Mouse (Mus musculus) gastrocnemius, postnatal 25 days (tissue): ENCODE measurements around the gene Igf1r. TPM values are rescaled to one million over a fixed set of nuclear protein-coding genes. Genes with fewer than 3 reads are reported as not detected.

Source experiments
- DNase-seq: peaks from one replicate; pipeline ENCODE4 v3.0.0; 2022
- total RNA-seq, 2 experiments: library from RNA; stranded (reverse); gene quantifications; 1 replicate in 1 of 2; 2 replicates in 1 of 2; pipeline ENCODE4 v1.2.3; 2021

The Igf1r gene
- total RNA-seq, 2 experiments from 2014 or later, result 9.5 to 9.6 TPM

- DNase-seq, result peak; percentile 25
Measured at GRCm38 (mm10) chr7:68006496-68006895, 53.9 kb downstream of the Igf1r start.

- no peak for DNase-seq
Measured at GRCm38 (mm10) chr7:68009635-68010034, 57.0 kb downstream of the Igf1r start.

DNA sequence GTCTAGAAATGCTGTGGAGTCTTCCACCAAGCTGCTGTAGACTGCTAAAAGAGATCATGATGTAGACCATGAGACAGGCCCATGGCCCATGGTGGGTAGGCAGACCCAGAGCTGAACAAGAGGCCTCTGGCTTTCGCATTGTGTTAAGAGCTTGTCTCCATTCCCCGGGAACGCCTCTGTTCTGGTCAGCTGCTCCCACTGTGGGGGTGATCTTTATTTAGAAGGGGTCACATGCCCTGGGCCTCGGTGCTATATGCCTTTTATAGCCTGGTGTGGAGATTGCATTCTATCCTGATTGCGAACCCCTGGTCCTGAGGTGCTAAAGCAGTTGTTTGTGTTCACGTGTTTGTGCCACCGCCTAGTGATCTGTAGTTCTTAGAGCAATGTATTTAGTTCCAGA lies 57.5 kb downstream of the Igf1r start:
- no peak for DNase-seq

DNA sequence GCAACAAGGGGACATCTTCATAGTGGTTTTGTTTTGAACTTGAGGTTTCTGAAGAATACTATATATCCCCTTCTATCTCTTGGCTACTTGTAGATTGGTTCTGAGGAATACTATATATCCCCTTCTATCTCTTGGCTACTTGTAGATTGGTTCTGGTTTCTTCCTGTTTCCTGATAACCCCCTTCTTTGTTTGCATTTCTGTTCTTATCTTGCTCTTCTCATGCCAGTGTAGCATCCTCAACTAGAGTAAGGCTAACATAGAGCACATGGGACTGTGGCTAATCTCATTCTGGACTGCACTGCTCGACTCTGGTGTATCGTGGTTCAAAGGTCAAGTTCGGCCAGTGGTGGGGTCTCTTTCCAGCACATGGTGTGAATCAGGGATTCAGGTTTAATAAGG lies 58.2 kb downstream of the Igf1r start:
- no peak for DNase-seq

DNA sequence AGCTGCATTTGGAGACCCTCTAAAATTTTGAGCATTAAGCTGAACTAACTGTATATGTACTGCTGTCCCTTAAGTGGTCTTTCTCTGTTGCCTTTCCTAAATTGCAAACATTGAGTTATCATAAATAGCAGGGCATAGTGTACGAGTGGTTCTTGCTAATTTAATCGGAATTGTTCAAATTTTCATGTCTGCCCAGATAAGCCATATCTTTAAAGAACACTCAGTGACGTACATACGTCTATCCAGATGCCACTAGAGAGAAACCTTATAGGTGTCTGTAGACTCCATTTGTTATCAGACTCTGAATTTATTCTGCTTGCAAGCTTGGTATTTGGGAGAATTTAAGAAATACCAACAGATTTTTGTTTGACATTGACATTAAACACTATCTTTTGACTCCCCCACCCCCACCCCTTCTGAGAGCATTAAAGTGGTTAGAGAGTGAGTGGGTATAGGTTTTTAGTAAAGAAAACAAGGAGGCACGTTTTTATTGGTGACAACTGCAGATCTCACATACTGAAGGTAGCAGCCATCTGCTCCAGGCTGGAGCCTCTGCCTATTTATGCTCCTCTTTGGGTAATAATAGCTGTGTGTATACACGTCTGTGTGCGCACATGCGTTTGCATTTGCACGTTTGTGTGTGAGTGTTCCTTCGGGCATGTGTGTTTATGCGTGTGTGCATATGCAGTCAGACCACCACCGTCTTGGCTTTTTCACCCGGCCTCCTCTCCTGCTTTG lies 58.9 kb downstream of the Igf1r start:
- DNase-seq, result no peak

- no peak for DNase-seq
Measured at GRCm38 (mm10) chr7:68012123-68012474, 59.5 kb downstream of the Igf1r start.

DNA sequence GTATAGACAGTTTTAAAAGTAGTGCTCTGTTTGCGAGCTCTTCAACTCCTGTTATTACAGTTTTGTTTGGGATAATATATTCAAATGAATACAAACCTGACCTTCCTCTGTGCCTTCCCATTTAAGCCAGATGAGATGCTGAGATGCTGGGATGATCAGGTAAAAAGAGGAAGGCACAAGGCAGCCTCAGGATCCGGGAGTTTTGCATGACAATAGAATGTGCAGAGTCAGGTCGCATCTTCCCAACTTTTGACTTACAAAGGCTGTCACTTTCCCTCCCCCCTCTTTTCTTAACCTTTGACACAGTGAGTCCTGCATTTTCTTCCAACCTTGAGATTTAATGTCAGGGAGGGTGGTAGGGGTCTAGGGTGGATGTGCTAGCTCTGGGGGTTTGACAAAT lies 61.9 kb downstream of the Igf1r start:
- DNase-seq, result no peak

DNA sequence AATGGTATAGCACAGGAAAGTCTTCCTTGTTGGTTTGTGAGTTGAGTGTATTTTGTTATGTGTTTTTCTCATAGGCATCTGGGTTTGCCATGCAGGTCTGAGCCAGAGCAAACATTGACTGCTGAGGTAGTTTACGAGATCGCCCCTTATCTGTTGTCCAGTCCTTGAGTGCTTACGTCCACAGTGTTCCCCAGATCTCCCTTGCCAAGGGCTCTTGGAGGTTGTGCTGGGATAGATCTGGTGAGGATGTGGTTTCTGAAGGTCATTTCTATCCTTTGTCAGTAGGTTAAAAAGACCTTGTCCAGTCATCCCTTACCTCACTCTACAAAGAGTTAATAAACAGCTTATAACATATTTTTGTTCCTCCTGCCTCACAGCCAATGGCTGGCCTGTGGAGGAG lies 62.8 kb downstream of the Igf1r start:
- no peak for DNase-seq

GRCm38 (mm10) chr7:68018038-68018437 lies 65.4 kb downstream of the Igf1r start:
- DNase-seq, result no peak

GRCm38 (mm10) chr7:68020556-68020955 lies 67.9 kb downstream of the Igf1r start:
- DNase-seq, result no peak

GRCm38 (mm10) chr7:68021741-68022140 lies 69.1 kb downstream of the Igf1r start:
- DNase-seq, result peak; percentile 66

GRCm38 (mm10) chr7:68022188-68022587 lies 69.6 kb downstream of the Igf1r start:
- no peak for DNase-seq

DNA sequence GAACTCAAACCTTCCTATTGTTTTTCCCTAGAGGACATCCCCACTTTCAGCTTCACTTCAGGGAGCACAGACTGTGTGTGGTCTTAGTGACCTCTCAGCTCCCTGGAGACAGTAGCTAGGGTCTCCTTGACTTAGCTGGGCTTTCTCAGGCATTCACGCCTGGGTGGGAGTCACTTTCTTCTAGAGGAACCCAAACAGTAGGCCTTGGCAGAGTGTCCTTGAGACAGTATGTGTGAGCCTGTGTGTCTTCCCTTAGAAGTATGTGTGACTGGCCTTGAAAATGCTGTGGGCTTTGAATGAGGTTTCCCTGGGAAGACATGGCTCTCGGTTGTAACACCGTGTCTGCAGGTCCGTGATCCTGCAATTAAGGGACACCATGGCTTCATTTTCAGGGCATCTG lies 71.3 kb downstream of the Igf1r start:
- no peak for DNase-seq

GRCm38 (mm10) chr7:68024625-68025024 lies 72.0 kb downstream of the Igf1r start:
- DNase-seq, result no peak

DNA sequence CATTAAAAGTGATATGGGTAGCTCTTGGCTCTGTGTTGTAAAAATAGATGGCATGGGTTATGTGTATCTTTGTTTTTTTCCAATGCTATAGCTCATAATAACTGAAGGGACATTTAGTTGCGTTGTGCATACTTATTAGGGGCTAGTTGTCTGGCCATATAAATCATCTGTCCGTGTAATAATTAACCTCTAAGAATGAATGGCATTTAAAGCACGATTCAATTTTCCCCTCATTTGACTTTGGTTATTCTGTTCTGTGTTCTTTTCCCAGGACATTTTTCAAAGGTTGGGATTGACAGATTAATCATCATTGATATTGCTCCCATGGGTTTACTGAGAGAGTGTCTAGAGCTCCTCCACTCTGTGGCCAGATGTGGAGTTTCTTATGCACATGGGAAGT lies 72.8 kb downstream of the Igf1r start:
- no peak for DNase-seq

DNA sequence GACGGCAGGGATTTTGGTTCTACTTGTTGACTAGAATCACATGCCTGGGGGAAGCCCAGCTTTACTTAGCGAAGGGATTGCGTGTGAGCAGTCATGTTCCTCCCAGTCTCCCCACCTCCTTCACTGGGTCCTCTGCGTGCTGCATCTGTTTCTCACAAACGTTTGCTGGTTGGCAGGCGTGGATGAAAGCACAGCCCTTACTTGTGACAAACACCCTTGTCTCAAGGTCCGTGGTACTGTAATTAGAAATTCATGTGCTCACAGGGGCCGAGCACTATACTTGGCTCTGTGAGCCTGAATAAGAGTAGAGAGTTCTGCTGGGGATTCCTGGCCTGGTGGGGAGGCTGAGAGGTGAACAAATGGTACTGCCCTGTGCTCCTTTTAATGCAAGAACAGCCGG lies 73.4 kb downstream of the Igf1r start:
- no peak for DNase-seq

DNA sequence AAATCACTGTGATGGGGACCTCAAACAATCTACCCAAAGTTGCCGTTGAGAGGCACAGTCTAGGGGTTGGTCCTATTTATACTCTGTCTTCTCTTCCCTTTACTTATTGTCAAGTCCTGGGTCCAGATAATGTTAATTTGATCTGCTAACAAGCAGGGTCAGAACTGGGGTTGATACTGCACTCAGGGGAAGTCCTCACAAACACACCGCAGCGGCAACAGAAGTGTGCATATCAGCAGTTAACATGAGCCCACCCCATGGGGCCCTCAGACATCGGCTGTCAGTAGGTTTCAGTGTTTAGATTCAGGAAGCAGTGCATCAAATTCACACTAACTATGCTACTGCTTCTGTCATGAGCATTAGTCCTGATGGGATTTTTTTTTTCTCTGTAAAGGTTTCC lies 75.5 kb downstream of the Igf1r start:
- no peak for DNase-seq

DNA sequence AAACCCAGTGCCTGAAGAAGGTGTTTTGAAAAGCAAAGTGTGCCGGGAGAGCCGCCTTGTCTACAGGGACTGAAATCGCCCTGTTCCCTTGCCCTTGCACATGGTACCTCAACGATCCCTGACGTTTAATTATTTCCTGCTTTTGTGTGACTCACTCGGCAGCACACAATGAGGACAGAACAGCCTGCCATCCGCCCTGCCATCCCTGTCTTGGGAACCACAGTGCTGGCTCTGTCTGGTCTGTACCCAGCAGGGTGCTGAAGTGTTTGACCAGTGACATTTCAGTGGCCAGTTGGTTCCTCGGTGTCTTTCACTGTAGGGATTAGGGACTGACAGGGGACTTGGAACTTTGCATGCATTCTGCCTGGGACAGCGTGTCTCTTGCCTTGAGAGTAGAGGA lies 78.2 kb downstream of the Igf1r start:
- peak; percentile 21 for DNase-seq

DNA sequence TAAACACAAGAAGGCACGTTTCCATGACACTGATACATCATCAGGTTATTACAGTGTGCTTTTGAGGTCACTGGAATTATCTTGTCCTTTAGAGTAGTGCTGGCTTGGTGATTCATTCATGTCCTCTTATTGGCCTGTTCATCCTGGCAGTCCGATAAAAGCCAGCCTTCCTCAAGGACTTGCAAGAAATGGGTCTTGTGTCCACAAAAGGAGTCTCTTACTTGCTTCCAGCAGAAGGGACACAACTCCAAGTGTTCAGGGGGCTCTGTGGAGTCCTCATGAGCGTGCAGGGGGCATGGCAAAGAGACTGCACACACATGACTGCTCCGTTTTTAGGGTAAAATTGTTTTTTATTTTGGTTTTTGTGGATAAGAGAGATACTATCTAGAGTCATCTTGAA lies 83.9 kb downstream of the Igf1r start:
- no peak for DNase-seq

DNA sequence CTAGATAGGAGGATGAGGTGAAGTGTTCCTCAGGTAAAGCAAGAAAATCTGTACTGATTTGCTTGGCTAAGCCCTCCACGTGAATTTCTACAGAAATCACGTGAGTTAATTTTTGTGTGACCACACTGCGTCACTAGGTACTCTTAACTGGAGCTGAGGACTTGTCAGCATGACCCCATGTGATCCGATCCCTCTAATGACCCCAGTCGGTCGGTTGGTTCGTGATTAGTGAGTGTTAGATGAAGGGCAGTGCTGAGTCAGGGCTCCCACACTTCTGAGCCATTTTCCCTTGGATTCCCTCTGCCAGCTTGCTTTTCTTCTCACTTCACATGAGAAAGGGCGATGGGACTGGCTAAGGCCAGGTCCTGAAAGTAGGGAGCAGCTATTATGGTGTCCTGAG lies 86.2 kb downstream of the Igf1r start:
- no peak for DNase-seq

DNA sequence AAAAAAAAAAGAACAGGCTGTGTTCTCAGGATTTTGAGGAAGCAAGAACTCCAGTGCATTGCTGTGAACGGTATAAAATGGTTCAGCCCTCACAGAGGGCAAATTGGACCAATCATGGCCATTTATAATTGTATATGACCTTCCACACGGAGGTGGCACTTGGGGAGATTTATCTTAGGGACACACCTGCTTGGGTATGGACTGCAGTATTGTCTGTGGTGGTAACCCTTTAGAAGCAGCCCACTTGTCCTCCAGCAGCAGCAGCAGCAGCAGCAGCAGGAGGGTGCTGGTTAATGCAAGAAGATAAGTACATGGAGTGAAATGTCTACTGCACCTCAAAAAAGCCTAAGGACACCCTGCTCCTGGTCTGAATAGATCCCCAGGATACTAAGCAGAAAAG lies 86.9 kb downstream of the Igf1r start:
- no peak for DNase-seq

DNA sequence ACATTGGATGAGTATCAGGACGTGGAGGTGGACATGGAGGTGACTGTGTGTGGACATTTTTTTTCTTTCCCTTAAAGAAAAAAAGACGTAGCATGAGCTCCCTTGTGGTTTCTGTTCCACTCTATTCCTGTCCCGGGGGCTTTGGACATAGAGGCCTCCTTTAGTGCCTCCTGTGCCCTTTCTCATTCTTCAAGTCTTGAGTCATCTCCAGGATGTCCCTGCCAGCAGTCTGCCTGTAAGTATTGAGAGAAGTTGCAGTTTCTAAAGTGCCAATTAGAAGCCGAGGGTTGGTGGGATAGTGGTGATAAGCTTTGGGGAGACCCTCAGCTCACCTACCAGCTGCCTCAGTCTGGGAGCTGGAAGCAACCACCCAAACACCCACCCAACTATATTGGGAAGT lies 92.0 kb downstream of the Igf1r start:
- no peak for DNase-seq

DNA sequence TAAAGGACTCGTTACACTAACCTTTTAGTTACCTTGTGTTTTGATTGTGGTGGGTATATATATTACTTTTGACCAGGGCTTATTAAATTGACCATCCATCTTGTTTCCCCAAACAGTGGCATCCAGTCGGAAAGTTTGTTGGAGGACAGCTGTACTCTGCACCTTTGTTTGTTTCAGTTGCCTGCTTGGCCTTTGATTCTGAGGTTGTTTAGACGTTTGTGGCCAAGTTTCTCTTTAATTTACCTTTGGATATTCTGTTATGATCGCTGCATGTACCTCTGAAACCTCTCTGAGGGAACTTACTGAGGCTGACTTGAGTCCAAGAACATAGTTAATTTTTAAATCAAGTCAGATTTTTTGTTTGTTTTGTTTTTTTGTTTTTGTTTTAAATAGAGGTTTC lies 94.5 kb downstream of the Igf1r start:
- no peak for DNase-seq

DNA sequence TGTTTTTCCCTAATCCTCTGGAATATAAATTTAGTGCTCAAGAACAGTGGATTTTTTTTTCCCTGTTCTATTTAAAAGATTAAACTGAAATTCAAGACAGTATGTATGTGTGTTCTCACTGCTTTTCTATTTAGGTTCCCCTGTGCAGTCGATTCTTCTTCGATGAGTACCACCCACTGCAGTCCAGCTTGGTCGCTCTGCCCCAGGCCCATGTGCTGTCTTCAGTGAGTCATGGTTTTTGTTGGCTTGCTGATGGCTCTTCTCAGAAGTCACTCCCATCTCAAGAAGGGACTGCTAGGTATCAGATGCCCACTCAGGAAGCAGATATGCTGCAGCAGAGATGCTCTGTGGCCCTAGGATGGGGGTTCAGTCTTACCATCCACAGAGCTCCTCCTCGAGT lies 95.9 kb downstream of the Igf1r start:
- DNase-seq, result no peak

DNA sequence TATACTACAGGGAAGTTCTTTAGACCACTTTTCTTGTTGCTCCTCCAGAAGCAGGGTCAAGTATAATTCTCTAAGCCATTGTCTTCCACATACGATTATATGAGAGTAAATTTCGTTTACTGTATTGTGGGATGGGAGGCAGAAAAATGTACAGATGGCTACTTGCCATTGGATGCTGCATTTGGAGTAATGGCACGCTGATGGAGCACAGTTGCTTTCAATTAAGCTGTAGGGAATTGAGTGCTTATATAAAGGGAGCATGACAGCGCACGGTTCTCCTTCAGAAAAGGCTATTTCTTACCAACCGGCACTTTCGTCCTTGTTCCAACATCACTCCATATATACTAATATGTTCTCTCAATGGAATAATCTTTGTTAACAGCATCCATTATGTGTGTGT lies 96.4 kb downstream of the Igf1r start:
- DNase-seq, result no peak
